Mouse (Mus musculus) liver, embryonic 12.5 days (tissue): Measurements from ENCODE around the gene Asna1. TPM values are rescaled to one million over a fixed set of nuclear protein-coding genes. Genes with fewer than 3 reads are reported as not detected.
A peak's percentile ranks its signal among the peaks of the same experiment; 100 is the strongest.

Source experiments
- ATAC-seq: fragments of 200-750 bp; cut with Nextera tagmentation; 2 replicates; pipeline ENCODE4 v1.8.0; 2017; ENCODE audit warnings: moderate number of reproducible peaks, mild to moderate bottlenecking, moderate library complexity
- H3K27ac ChIP-seq: fragments of 300-500 bp; sonication (generic); 2 replicates; pipeline ENCODE4 v1.5.1; 2016; ENCODE audit warnings: mild to moderate bottlenecking
- H3K27me3 ChIP-seq: fragments of 300-500 bp; sonication (generic); replicated peaks from 2 replicates; pipeline ENCODE4 v1.6.1; 2016; ENCODE audit warnings: mild to moderate bottlenecking, moderate library complexity
- H3K36me3 ChIP-seq: fragments of 300-500 bp; sonication (generic); 2 replicates; pipeline ENCODE4 v1.6.1; 2016; ENCODE audit warnings: mild to moderate bottlenecking, moderate library complexity
- H3K4me1 ChIP-seq: fragments of 300-500 bp; sonication (generic); 2 replicates; pipeline ENCODE4 v1.6.1; 2016
- H3K4me2 ChIP-seq: fragments of 300-500 bp; sonication (generic); 2 replicates; pipeline ENCODE4 v1.6.1; 2016; ENCODE audit warnings: mild to moderate bottlenecking, moderate library complexity
- H3K4me3 ChIP-seq: fragments of 300-500 bp; sonication (generic); 2 replicates; pipeline ENCODE4 v1.5.1; 2016; ENCODE audit warnings: mild to moderate bottlenecking, moderate library complexity
- H3K9ac ChIP-seq: fragments of 300-500 bp; sonication (generic); 2 replicates; pipeline ENCODE4 v1.6.1; 2016; ENCODE audit warnings: mild to moderate bottlenecking, moderate library complexity
- H3K9me3 ChIP-seq: fragments of 300-500 bp; sonication (generic); replicated peaks from 2 replicates; pipeline ENCODE4 v1.6.1; 2016; ENCODE audit warnings: mild to moderate bottlenecking, moderate library complexity
- WGBS: fragments of 180-500 bp; shearing (Covaris S2); methylation state at CpG from one replicate; pipeline ENCODE4 v1.1.7; 2016; ENCODE audit not compliant: insufficient replicate concordance; 5-methylcytosine and 5-hydroxymethylcytosine counted together
- polyA plus RNA-seq: library from polyadenylated mRNA; unstranded; fragments of >200 nt; fragmentation: Nextera tagmentation; extraction: Ambion mirVana; gene quantifications from 2 replicates; pipeline ENCODE4 v1.2.1, GENCODE M21; 2016

Asna1 gene
- polyA plus RNA-seq, 1 experiment from 2014 or later, result 87.3 TPM

- Histone ChIP-seq H3K4me3 (peak overlapping the region; percentile 81), H3K9me3 (no peaks in the 10 kb centered on the region), H3K4me2 (peak overlapping the region; percentile 94), H3K4me1 (peaks cover 98% of the 10 kb centered on the region), H3K36me3 (peaks cover 30% of the 10 kb centered on the region), H3K27me3 (no peaks in the 10 kb centered on the region), H3K9ac (peak overlapping the region; percentile 86), H3K27ac (peak overlapping the region; percentile 97)
- no peak for ATAC-seq
- under 1% methylated on average over 70 of the region's 70 CpGs for WGBS
These were observed 47.4 kb downstream of the Asna1 start for GRCm38 (mm10) chr8:84977435-84978247.

GRCm38 (mm10) chr8:84976763-84977434 lies 48.2 kb downstream of the Asna1 start:
- ATAC-seq, result no peak
- H3K27ac ChIP-seq, result peak overlapping the region; percentile 97
- peaks cover 37% of the 10 kb centered on the region for H3K36me3 ChIP-seq
- peak overlapping the region; percentile 94 for H3K4me2 ChIP-seq
- H3K4me3 ChIP-seq, result peak overlapping the region; percentile 81
- WGBS, result under 1% methylated on average over 25 of the region's 25 CpGs
- H3K27me3 ChIP-seq, result no peaks in the 10 kb centered on the region
- H3K4me1 ChIP-seq, result peaks cover 98% of the 10 kb centered on the region
- H3K9ac ChIP-seq, result peak overlapping the region; percentile 86
- H3K9me3 ChIP-seq, result no peaks in the 10 kb centered on the region

- WGBS, result under 1% methylated on average over 61 of the region's 61 CpGs
- H3K27ac ChIP-seq, result peak overlapping the region; percentile 97
- no peaks in the 10 kb centered on the region for H3K27me3 ChIP-seq
- H3K36me3 ChIP-seq, result peaks cover 44% of the 10 kb centered on the region
- H3K9ac ChIP-seq, result peak overlapping the region; percentile 94
- H3K4me2 ChIP-seq, result peak overlapping the region; percentile 94
- H3K4me3 ChIP-seq, result peak overlapping the region; percentile 81
- peak; percentile 79 for ATAC-seq
- H3K9me3 ChIP-seq, result no peaks in the 10 kb centered on the region
- peaks cover 98% of the 10 kb centered on the region for H3K4me1 ChIP-seq
These were observed 48.9 kb downstream of the Asna1 start for GRCm38 (mm10) chr8:84976031-84976762.

GRCm38 (mm10) chr8:84975434-84975833 lies 49.6 kb downstream of the Asna1 start:
- peak overlapping the region; percentile 97 for H3K27ac ChIP-seq
- H3K27me3 ChIP-seq, result no peaks in the 10 kb centered on the region
- H3K36me3 ChIP-seq, result peaks cover 52% of the 10 kb centered on the region
- ATAC-seq, result no peak
- WGBS, result 23% methylated on average over 7 of the region's 7 CpGs
- H3K9ac ChIP-seq, result peak overlapping the region; percentile 94
- peak overlapping the region; percentile 94 for H3K4me2 ChIP-seq
- no peaks in the 10 kb centered on the region for H3K9me3 ChIP-seq
- peak overlapping the region; percentile 81 for H3K4me3 ChIP-seq
- peaks cover 98% of the 10 kb centered on the region for H3K4me1 ChIP-seq

- H3K4me1 ChIP-seq, result peaks cover 92% of the 10 kb centered on the region
- peak overlapping the region; percentile 97 for H3K27ac ChIP-seq
- H3K9ac ChIP-seq, result peak overlapping the region; percentile 94
- no peaks in the 10 kb centered on the region for H3K27me3 ChIP-seq
- no peaks in the 10 kb centered on the region for H3K9me3 ChIP-seq
- peaks cover 55% of the 10 kb centered on the region for H3K36me3 ChIP-seq
- ATAC-seq, result no peak
- peak overlapping the region; percentile 81 for H3K4me3 ChIP-seq
- H3K4me2 ChIP-seq, result peak overlapping the region; percentile 94
- 72% methylated on average over 8 of the region's 8 CpGs for WGBS
These were observed 50.4 kb downstream of the Asna1 start for GRCm38 (mm10) chr8:84974543-84975142.

GRCm38 (mm10) chr8:84973803-84974542 lies 51.1 kb downstream of the Asna1 start:
- Histone ChIP-seq H3K36me3 (peaks cover 55% of the 10 kb centered on the region), H3K4me3 (peak overlapping the region; percentile 81), H3K4me2 (peak overlapping the region; percentile 94), H3K9me3 (no peaks in the 10 kb centered on the region), H3K4me1 (peaks cover 86% of the 10 kb centered on the region), H3K9ac (peak overlapping the region; percentile 94), H3K27ac (peak overlapping the region; percentile 97), H3K27me3 (no peaks in the 10 kb centered on the region)
- no peak for ATAC-seq
- 63% methylated on average over 4 of the region's 4 CpGs for WGBS

- Histone ChIP-seq H3K27ac (peak overlapping the region; percentile 97), H3K9ac (peak overlapping the region; percentile 94), H3K4me2 (peak overlapping the region; percentile 94), H3K27me3 (no peaks in the 10 kb centered on the region), H3K9me3 (no peaks in the 10 kb centered on the region), H3K36me3 (peaks cover 55% of the 10 kb centered on the region), H3K4me1 (peaks cover 86% of the 10 kb centered on the region), H3K4me3 (peak overlapping the region; percentile 81; the same call in 1 of the 2 replicates)
- 88% methylated on average over 1 of the region's 1 CpGs for WGBS
- ATAC-seq, result no peak
These were observed 52.0 kb downstream of the Asna1 start for GRCm38 (mm10) chr8:84973079-84973478.

GRCm38 (mm10) chr8:84970913-84971312 lies 54.2 kb downstream of the Asna1 start:
- H3K9me3 ChIP-seq, result no peaks in the 10 kb centered on the region
- H3K27ac ChIP-seq, result peak overlapping the region; percentile 97
- H3K36me3 ChIP-seq, result peaks cover 55% of the 10 kb centered on the region

GRCm38 (mm10) chr8:84970135-84970790 lies 54.8 kb downstream of the Asna1 start:
- Histone ChIP-seq H3K9ac (peak overlapping the region; percentile 94), H3K4me3 (peak overlapping the region; percentile 81), H3K36me3 (peaks cover 51% of the 10 kb centered on the region), H3K27ac (peak overlapping the region; percentile 97), H3K27me3 (no peaks in the 10 kb centered on the region), H3K4me1 (peaks cover 81% of the 10 kb centered on the region), H3K9me3 (no peaks in the 10 kb centered on the region), H3K4me2 (peak overlapping the region; percentile 94)
- no peak for ATAC-seq
- WGBS, result 4% methylated on average over 21 of the region's 21 CpGs

More at GRCm38 (mm10) chr8:84970913-84971312, 54.2 kb downstream of the Asna1 start:
- Histone ChIP-seq H3K9ac (peak overlapping the region; percentile 94), H3K4me3 (peak overlapping the region; percentile 81), H3K4me2 (peak overlapping the region; percentile 94), H3K27me3 (no peaks in the 10 kb centered on the region), H3K4me1 (peaks cover 86% of the 10 kb centered on the region)
- ATAC-seq, result peak; percentile 86
- 20% methylated on average over 5 of the region's 5 CpGs for WGBS

GRCm38 (mm10) chr8:84969241-84970134 lies 55.6 kb downstream of the Asna1 start, which contains the start of the genes Gm49661, Prdx2 and Rnaseh2a:
Gene Gm49661, minus strand, starts transcription at chr8:84969433.
Gene Prdx2, plus strand, starts transcription at chr8:84969587.
Gene Rnaseh2a, minus strand, starts transcription at chr8:84969767.
- peak within 1 kb of the TSS; percentile 81 for H3K4me3 ChIP-seq
- H3K27ac ChIP-seq, result peak within 1 kb of the TSS; percentile 97
- peak within 1 kb of the TSS; percentile 94 for H3K9ac ChIP-seq
- no peaks in the 10 kb centered on the region for H3K9me3 ChIP-seq
- H3K4me1 ChIP-seq, result peaks cover 81% of the 10 kb centered on the region
- H3K36me3 ChIP-seq, result peaks cover 44% of the 10 kb centered on the region
- ATAC-seq, result peak; percentile 66
- WGBS, result under 1% methylated on average over 56 of the region's 56 CpGs
- H3K4me2 ChIP-seq, result peak within 1 kb of the TSS; percentile 94
- H3K27me3 ChIP-seq, result no peaks in the 10 kb centered on the region
